Mouse (Mus musculus): Measurements from ENCODE around the gene Map3k3.

- TF ChIP-seq CTCF (conservative IDR thresholded peaks at IDR 0.05; ENCODE audit: insufficient read depth, insufficient read length, low read depth, low read length) (no peak), POLR2A (IDR thresholded peaks at IDR 0.05; ENCODE audit: low read depth, low read length) (no peak)
Observed at GRCm38 (mm10) chr11:106073774-106074173, 10.6 kb upstream of the Map3k3 start.

Measured in kidney, adult 2 months (tissue).